Mouse (Mus musculus): Measurements from ENCODE around the gene Ctbs. TPM values are rescaled to one million over a fixed set of nuclear protein-coding genes. Genes with fewer than 3 reads are reported as not detected.
"Not testable (repeated sequence)": the region's sequence is repeated elsewhere in the genome, so short reads cannot be mapped to it uniquely, and the experiment has no call there.

Gene Ctbs
- polyA plus RNA-seq, 1 experiment from 2014 or later = 5.2 TPM

GRCm38 (mm10) chr3:146414555-146414954, 35.0 kb upstream of the Ctbs start:
- WGBS = 93% methylated on average over 12 of the region's 12 CpGs
- H3K27ac ChIP-seq (replicated peaks) = no peak overlapping the region
- no peaks in the 10 kb centered on the region for H3K27me3 ChIP-seq (replicated peaks; ENCODE audit: low read depth, poor library complexity, severe bottlenecking)
- peaks cover 4% of the 10 kb centered on the region; the same call in 1 of the 2 replicates for H3K4me1 ChIP-seq
- no peak for DNase-seq (ENCODE audit: low spot score)
- peaks cover 39% of the 10 kb centered on the region for H3K36me3 ChIP-seq (replicated peaks)
- H3K9me3 ChIP-seq = no peaks in the 10 kb centered on the region
- H3K4me3 ChIP-seq = no peak overlapping the region

DNA sequence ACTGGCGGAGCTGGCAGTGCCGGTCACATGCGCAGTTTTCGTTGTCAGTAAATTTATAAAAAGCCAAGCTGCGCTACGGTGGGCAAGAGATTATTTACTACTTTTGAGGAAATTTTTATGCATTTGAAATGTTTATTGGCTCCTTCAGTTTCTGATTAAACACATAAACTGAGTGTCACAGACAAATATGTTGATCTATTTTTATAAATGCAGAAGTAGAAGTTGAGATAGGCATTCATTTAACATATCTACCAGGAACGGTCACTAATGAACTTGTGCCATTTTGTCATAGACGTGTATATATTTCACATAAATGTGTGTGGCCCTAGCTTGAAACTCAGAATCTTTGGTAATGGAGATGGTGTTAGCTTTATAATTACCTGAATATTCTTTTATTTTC, 31.7 kb upstream of the Ctbs start:
- Histone ChIP-seq H3K9me3 (no peaks in the 10 kb centered on the region), H3K27me3 (replicated peaks; ENCODE audit: low read depth, poor library complexity, severe bottlenecking) (no peaks in the 10 kb centered on the region), H3K36me3 (replicated peaks) (peaks cover 63% of the 10 kb centered on the region), H3K27ac (replicated peaks) (no peak overlapping the region), H3K4me3 (no peak overlapping the region), H3K4me1 (peaks cover 12% of the 10 kb centered on the region; the same call in 1 of the 2 replicates)
- DNase-seq (ENCODE audit: low spot score) = no peak
- WGBS = 97% methylated on average over 8 of the region's 8 CpGs

DNA sequence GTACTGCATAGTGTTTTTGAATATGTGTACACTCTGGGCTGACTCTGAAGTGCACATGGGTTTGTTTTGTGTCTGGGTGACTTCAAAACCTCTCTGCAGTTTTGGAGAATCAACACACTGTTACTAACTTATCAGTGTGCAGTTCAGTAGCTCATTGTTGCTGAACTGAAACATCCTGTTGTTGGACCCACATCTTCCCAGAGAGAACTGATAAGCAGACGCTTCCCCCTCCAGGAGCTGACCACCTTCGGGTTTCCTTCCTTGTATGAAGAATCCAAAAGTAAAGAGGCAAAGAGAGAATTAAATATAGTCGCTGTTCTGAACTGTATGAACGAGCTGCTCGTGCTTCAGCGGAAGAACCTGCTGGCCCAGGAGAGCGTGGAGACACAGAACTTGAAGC, 30.7 kb upstream of the Ctbs start:
- 92% methylated on average over 7 of the region's 7 CpGs for WGBS
- H3K27ac ChIP-seq (replicated peaks) = no peak overlapping the region
- no peak for DNase-seq (ENCODE audit: low spot score)
- H3K36me3 ChIP-seq (replicated peaks) = peaks cover 73% of the 10 kb centered on the region
- no peaks in the 10 kb centered on the region for H3K9me3 ChIP-seq
- peaks cover 12% of the 10 kb centered on the region; the same call in 1 of the 2 replicates for H3K4me1 ChIP-seq
- H3K4me3 ChIP-seq = no peak overlapping the region
- H3K27me3 ChIP-seq (replicated peaks; ENCODE audit: low read depth, poor library complexity, severe bottlenecking) = no peaks in the 10 kb centered on the region

GRCm38 (mm10) chr3:146419534-146419933, 30.1 kb upstream of the Ctbs start:
- Histone ChIP-seq H3K36me3 (replicated peaks) (peaks cover 73% of the 10 kb centered on the region), H3K27me3 (replicated peaks; ENCODE audit: low read depth, poor library complexity, severe bottlenecking) (no peaks in the 10 kb centered on the region), H3K27ac (replicated peaks) (no peak overlapping the region), H3K9me3 (no peaks in the 10 kb centered on the region), H3K4me1 (peaks cover 12% of the 10 kb centered on the region; the same call in 1 of the 2 replicates), H3K4me3 (no peak overlapping the region)
- DNase-seq (ENCODE audit: low spot score) = no peak
- WGBS = 92% methylated on average over 9 of the region's 9 CpGs

DNA sequence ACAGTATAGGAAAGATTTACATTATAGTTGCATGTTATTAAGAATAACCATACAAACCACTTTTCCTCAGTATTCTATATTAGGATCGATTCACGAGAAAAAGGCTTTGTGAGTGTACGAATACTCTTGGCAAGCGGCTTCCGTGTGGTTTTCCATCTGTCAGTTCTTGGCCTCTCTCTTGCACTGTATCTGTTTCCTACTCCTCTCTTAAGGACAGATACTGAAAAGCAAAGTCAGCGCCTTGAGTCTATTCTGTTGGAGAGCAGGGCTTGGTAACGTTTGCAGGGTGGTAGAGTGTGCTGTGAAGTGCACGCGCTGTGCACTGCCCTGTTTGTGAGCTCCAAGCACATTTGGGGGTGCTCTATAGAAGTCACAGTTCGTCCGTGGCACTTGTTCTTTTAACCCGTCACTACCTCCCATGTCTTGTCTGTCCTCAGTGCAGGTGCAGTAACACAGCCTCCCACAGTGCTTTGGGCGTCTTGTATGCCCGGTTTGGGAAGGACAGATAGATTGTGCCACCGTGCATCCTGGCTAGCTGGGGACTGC, 29.5 kb upstream of the Ctbs start:
- H3K36me3 ChIP-seq (replicated peaks) = peaks cover 73% of the 10 kb centered on the region
- 91% methylated on average over 15 of the region's 15 CpGs for WGBS

DNA sequence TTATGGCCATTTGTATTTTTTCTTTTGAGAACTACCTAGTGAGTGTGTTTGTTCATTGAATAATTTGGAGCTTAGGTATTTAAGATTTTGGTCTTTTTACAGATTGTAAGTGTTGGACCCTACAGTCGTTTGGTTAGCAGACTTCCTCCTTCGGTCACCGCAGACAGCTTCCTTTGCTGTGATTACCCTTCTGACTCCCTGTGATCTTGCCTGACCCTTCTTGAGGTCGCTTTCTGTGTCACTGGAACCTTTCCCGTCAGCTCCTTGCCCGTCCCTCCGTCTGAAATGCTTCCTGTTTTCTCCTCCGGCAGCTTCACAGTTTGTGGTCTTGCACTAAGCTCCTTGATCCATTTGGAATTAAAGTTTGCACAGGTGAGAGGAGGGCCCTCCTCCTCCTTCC, 27.8 kb upstream of the Ctbs start:
- DNase-seq (ENCODE audit: low spot score) = no peak
- no peaks in the 10 kb centered on the region for H3K9me3 ChIP-seq
- peaks cover 74% of the 10 kb centered on the region for H3K36me3 ChIP-seq (replicated peaks)
- no peak overlapping the region for H3K4me3 ChIP-seq
- no peaks in the 10 kb centered on the region for H3K27me3 ChIP-seq (replicated peaks; ENCODE audit: low read depth, poor library complexity, severe bottlenecking)
- 42% methylated on average over 8 of the region's 8 CpGs for WGBS
- H3K27ac ChIP-seq (replicated peaks) = no peak overlapping the region
- peaks cover 16% of the 10 kb centered on the region for H3K4me1 ChIP-seq

More for the DNA sequence above, 29.5 kb upstream of the Ctbs start:
- no peaks in the 10 kb centered on the region for H3K9me3 ChIP-seq
- H3K4me1 ChIP-seq = peaks cover 12% of the 10 kb centered on the region; the same call in 1 of the 2 replicates
- H3K27ac ChIP-seq (replicated peaks) = no peak overlapping the region
- no peak overlapping the region for H3K4me3 ChIP-seq
- no peak for DNase-seq (ENCODE audit: low spot score)
- no peaks in the 10 kb centered on the region for H3K27me3 ChIP-seq (replicated peaks; ENCODE audit: low read depth, poor library complexity, severe bottlenecking)

GRCm38 (mm10) chr3:146423710-146424109, 25.9 kb upstream of the Ctbs start:
- H3K27me3 ChIP-seq (replicated peaks; ENCODE audit: low read depth, poor library complexity, severe bottlenecking) = no peaks in the 10 kb centered on the region
- peaks cover 17% of the 10 kb centered on the region for H3K4me1 ChIP-seq
- H3K36me3 ChIP-seq (replicated peaks) = peaks cover 75% of the 10 kb centered on the region
- H3K4me3 ChIP-seq = no peak overlapping the region
- WGBS = 81% methylated on average over 7 of the region's 7 CpGs
- H3K27ac ChIP-seq (replicated peaks) = no peak overlapping the region
- no peak for DNase-seq (ENCODE audit: low spot score)
- H3K9me3 ChIP-seq = no peaks in the 10 kb centered on the region

GRCm38 (mm10) chr3:146424306-146424900, 25.2 kb upstream of the Ctbs start:
- H3K4me3 ChIP-seq = no peak overlapping the region
- H3K9me3 ChIP-seq = no peaks in the 10 kb centered on the region
- no peaks in the 10 kb centered on the region for H3K27me3 ChIP-seq (replicated peaks; ENCODE audit: low read depth, poor library complexity, severe bottlenecking)
- no peak for DNase-seq (ENCODE audit: low spot score)
- no peak overlapping the region for H3K27ac ChIP-seq (replicated peaks)
- peaks cover 75% of the 10 kb centered on the region for H3K36me3 ChIP-seq (replicated peaks)
- peaks cover 17% of the 10 kb centered on the region for H3K4me1 ChIP-seq
- 74% methylated on average over 7 of the region's 7 CpGs for WGBS

DNA sequence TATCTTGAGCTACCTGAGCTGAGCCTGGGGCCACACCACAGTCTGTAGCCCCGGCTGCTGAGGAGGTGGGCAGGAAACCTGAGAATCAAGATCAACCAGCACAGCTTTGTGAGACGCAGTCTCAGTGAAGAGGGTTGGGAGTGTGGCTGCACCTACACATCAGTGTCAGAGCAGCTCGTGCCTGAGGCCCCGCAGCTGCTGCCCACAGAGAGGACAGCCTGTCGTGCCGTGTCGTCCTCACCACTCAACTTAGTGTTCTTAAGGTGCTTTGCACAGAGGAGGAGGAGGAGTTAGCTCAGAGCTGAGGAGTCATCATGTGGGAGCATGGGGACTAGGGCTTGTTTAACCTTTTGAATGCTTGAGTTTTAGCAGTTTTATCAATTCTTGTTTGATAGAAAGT, 23.7 kb upstream of the Ctbs start:
- H3K9me3 ChIP-seq = no peaks in the 10 kb centered on the region
- DNase-seq (ENCODE audit: low spot score) = no peak
- peaks cover 75% of the 10 kb centered on the region for H3K36me3 ChIP-seq (replicated peaks)
- H3K27ac ChIP-seq (replicated peaks) = no peak overlapping the region
- H3K4me1 ChIP-seq = peaks cover 17% of the 10 kb centered on the region
- no peaks in the 10 kb centered on the region for H3K27me3 ChIP-seq (replicated peaks; ENCODE audit: low read depth, poor library complexity, severe bottlenecking)
- 72% methylated on average over 7 of the region's 7 CpGs for WGBS
- no peak overlapping the region for H3K4me3 ChIP-seq

DNA sequence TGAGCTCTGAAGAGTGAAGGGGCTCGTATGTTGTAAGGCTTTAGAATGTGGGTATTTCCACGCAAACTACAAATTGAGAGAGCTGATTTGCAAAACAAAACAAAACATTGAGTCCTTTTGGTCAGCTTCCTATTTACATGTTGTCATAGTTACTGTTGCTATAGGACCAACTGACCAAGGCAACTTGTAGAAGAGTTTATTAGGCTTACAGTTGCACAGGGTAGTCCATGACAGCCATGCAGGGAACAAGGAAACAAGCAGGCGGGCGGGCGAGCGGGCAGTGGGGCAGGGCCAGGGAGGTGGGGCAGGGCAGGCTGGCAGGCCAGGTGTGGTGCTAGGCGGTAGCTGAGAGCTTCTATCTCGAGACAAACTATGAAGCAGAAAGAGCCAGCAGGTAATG, 23.1 kb upstream of the Ctbs start:
- H3K36me3 ChIP-seq (replicated peaks) = peaks cover 79% of the 10 kb centered on the region
- WGBS = 90% methylated on average over 8 of the region's 8 CpGs
- H3K9me3 ChIP-seq = no peaks in the 10 kb centered on the region
- no peak overlapping the region for H3K27ac ChIP-seq (replicated peaks)
- no peak overlapping the region for H3K4me3 ChIP-seq
- H3K27me3 ChIP-seq (replicated peaks; ENCODE audit: low read depth, poor library complexity, severe bottlenecking) = no peaks in the 10 kb centered on the region
- H3K4me1 ChIP-seq = peaks cover 17% of the 10 kb centered on the region
- DNase-seq (ENCODE audit: low spot score) = no peak

DNA sequence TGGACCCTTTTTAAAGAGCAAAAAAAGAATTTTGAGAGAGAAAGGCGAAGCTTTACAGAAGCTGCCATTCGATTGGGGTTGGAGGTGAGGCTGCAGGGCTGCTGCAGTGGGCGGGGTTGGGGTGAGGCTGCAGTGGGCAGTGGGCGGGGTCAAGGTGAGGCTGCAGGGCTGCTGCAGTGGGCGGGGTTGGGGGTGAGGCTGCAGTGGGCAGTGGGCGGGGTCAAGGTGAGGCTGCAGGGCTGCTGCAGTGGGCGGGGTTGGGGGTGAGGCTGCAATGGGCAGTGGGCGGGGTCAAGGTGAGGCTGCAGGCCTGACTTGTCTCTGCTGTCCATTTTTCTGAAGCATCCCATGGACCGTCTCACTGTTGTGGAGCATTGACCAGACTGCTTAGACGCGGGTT, 16.5 kb upstream of the Ctbs start:
- H3K27ac ChIP-seq (replicated peaks); H3K4me3 ChIP-seq; DNase-seq (ENCODE audit: low spot score); H3K27me3 ChIP-seq (replicated peaks; ENCODE audit: low read depth, poor library complexity, severe bottlenecking); H3K9me3 ChIP-seq; H3K4me1 ChIP-seq: not testable (repeated sequence)
- peaks cover 100% of the 10 kb centered on the region for H3K36me3 ChIP-seq (replicated peaks)
- 90% methylated on average over 11 of the region's 11 CpGs for WGBS

DNA sequence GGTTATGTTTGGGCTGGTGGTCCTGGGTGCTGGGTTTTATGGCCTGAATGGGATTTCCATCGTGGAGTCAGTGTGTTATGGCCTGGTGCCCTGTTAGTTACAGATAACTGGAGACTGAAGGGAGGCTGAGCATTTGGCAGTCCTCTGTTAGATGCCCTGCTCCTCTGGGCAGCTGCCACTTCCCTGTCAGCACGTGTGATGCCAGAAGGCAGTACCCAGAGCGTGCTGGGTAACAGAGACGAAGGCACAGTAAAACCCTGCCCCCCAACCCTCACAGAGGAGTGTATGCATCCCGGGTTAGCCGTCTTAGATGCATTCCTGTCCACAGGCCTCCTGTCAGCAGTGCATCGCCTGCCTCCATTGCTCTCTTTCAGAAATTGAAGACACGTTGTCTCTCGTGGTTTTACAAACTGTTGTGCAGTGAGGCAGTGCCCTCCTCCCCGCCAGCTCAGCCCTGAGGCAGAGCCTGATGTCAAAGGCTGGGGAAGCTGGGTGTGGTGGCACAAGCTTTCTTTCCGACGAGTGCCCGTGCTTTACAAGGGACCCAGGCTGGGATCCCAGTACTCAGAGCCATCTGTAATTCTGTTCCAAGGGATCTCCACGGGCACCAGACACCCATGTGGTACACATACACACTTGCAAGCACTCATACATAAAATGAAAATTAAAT, 15.8 kb upstream of the Ctbs start:
- no peaks in the 10 kb centered on the region for H3K4me1 ChIP-seq
- 89% methylated on average over 14 of the region's 14 CpGs for WGBS
- peak; percentile 6 for DNase-seq (ENCODE audit: low spot score)
- H3K36me3 ChIP-seq (replicated peaks) = peaks cover 100% of the 10 kb centered on the region
- H3K4me3 ChIP-seq = no peak overlapping the region
- H3K27me3 ChIP-seq (replicated peaks; ENCODE audit: low read depth, poor library complexity, severe bottlenecking) = no peaks in the 10 kb centered on the region
- no peaks in the 10 kb centered on the region for H3K9me3 ChIP-seq
- H3K27ac ChIP-seq (replicated peaks) = no peak overlapping the region

DNA sequence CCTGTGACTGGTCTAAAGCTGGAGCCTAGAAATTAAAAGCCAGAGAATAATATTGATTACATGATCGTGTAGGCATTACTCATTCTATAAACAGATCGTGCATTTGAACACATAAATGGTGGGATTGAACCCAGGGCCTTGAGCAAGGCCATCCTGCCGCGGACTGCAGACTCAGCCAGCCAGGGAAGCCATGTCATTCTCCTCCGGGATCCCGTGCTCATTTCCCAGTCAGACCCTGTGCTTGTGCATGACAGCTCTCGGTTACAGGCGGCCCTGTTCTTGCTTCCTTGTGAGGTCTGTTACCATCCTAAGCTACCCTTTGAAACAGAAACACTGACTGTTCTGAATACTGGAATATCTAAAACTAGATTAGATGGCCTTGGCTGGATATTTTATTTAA, 14.9 kb upstream of the Ctbs start:
- Histone ChIP-seq H3K36me3 (replicated peaks) (peaks cover 95% of the 10 kb centered on the region), H3K27me3 (replicated peaks; ENCODE audit: low read depth, poor library complexity, severe bottlenecking) (no peaks in the 10 kb centered on the region), H3K27ac (replicated peaks) (no peak overlapping the region), H3K4me1 (no peaks in the 10 kb centered on the region), H3K4me3 (no peak overlapping the region), H3K9me3 (no peaks in the 10 kb centered on the region)
- DNase-seq (ENCODE audit: low spot score) = no peak
- WGBS = 92% methylated on average over 8 of the region's 8 CpGs

All from embryonic facial prominence, embryonic 10.5 days (tissue).